Mouse (Mus musculus) ES-E14 (cell line): ENCODE data around the gene G3bp1. TPM values are rescaled to one million over a fixed set of nuclear protein-coding genes. Genes with fewer than 3 reads are reported as not detected.
A peak's percentile ranks its signal among the peaks of the same experiment; 100 is the strongest.

ENCODE experiments used
- DNase-seq: peaks from one replicate; pipeline ENCODE4 v3.0.0-alpha.2; 2013; ENCODE audit warnings: low read depth, low spot score
- H3K27ac ChIP-seq: 2 replicates; pipeline ENCODE4 v1.5.1; 2012; ENCODE audit warnings: low read depth, mild to moderate bottlenecking, low read length, moderate library complexity, mixed read lengths; ENCODE audit not compliant: poor library complexity, insufficient read depth, severe bottlenecking
- H3K36me3 ChIP-seq: 2 replicates; pipeline ENCODE4 v1.6.1; 2012; ENCODE audit warnings: mild to moderate bottlenecking, low read length, moderate library complexity, mixed read lengths; ENCODE audit not compliant: control insufficient read depth, poor library complexity, insufficient read depth, severe bottlenecking
- H3K4me1 ChIP-seq, 2 experiments: fragments of 150-350 bp in 1 of 2; sonication (generic) in 1 of 2; 2 replicates each; pipeline ENCODE4 v1.6.1; 2012; ENCODE audit warnings: low read length in 2 of 2, mild to moderate bottlenecking in 1 of 2, mixed read lengths in 1 of 2; ENCODE audit not compliant: control insufficient read depth in 2 of 2, insufficient read depth in 2 of 2, poor library complexity in 1 of 2
- H3K4me3 ChIP-seq, 2 experiments: fragments of 150-350 bp in 1 of 2; sonication (generic) in 1 of 2; 2 replicates each; pipeline ENCODE4 v1.5.1; 2012; ENCODE audit warnings: low read length in 2 of 2, low read depth in 1 of 2, mild to moderate bottlenecking in 1 of 2, mixed read lengths in 1 of 2; ENCODE audit not compliant: insufficient read depth in 1 of 2, poor library complexity in 1 of 2, severe bottlenecking in 1 of 2
- H3K9ac ChIP-seq: 2 replicates; pipeline ENCODE4 v1.6.1; 2012; ENCODE audit warnings: low read depth, mild to moderate bottlenecking, low read length, mixed read lengths; ENCODE audit not compliant: poor library complexity, insufficient read depth, severe bottlenecking
- H3K9me3 ChIP-seq: fragments of 150-350 bp; sonication (generic); 2 replicates; pipeline ENCODE4 v1.6.1; 2012; ENCODE audit warnings: low read depth, mild to moderate bottlenecking, low read length; ENCODE audit not compliant: control insufficient read depth, insufficient read depth
- CHD2 ChIP-seq: IDR thresholded peaks from 2 replicates; pipeline ENCODE4 v1.6.1; 2014; ENCODE audit warnings: mild to moderate bottlenecking, low read depth, low read length, inconsistent platforms
- HCFC1 ChIP-seq: IDR thresholded peaks from 2 replicates; pipeline ENCODE4 v1.6.1; 2012; ENCODE audit warnings: low read length, inconsistent platforms, borderline replicate concordance; ENCODE audit not compliant: insufficient read depth
- MAFK ChIP-seq: IDR thresholded peaks from 2 replicates; pipeline ENCODE4 v1.6.1; 2014; ENCODE audit warnings: mild to moderate bottlenecking, low read depth, low read length, inconsistent platforms; ENCODE audit not compliant: insufficient read depth
- ZC3H11A ChIP-seq: IDR thresholded peaks from 2 replicates; pipeline ENCODE4 v1.6.1; 2012; ENCODE audit warnings: low read depth, mild to moderate bottlenecking, inconsistent platforms, low read length, borderline replicate concordance
- ZNF384 ChIP-seq: IDR thresholded peaks from 2 replicates; pipeline ENCODE4 v1.6.1; 2012; ENCODE audit warnings: low read depth, low read length, inconsistent platforms
- in situ Hi-C, 2 experiments: fragments of 600-800 bp; cut with MboI; formaldehyde crosslinking; loops; one replicate each; pipeline ENCODE4 v1.15.1; 2025; ENCODE audit warnings: low sequenced_read_pairs in 2 of 2, inconsistent platforms in 1 of 2; ENCODE audit not compliant: unreplicated experiment in 2 of 2
- total RNA-seq: library from RNA; depleted of rRNA; stranded (reverse); fragments of 300-350 nt; gene quantifications from 2 replicates; pipeline ENCODE4 v1.2.3, GENCODE M21; 2012

The G3bp1 gene
- total RNA-seq, 1 experiment: 189 TPM

DNA sequence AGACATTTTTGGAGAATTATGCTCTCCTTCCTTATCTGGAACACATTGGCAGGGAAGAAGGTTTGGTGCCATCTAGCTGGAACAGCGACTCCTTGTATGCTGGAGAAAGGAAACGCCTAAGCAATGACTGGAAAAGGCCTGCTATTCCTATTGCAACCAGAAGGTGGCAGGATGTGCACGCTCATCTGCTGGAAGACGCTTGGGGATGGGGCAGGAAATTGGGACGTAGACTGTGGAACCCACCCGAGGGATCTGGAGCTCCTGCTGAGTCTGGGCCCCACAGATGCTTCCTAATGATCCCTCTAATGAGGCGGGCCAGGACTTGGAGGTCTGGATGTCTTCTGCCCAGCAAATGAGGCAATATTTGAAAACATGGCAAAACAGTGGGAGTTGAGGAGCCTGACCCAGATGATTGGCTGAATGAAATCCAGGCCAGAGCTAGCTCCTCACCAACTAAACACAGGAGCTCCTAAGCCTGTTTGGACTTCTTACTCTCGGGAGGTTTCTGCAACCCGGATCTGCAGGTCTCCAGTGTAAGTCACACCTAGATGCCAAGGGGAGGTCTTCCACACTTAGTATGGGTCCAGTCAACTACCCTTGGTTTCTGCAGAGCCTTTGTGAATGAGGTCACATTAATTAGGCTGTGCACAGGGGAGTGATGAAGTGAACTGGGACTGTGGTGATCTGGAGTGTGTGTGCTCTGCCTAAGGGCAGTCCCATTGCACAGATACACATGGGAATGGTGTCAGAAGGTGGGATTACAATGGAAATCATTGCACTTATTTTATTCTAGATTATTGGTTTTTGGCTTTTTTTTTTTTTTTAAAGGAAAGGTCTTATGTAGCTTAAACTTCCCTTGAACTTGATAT lies 49.6 kb downstream of the G3bp1 start:
- Histone ChIP-seq H3K9ac (peak overlapping the region; percentile 51; the same call in 1 of the 2 replicates), H3K27ac (no peak overlapping the region), H3K4me1 (no peaks in the 10 kb centered on the region; a peak in 1 of 4 replicates), H3K9me3 (no peaks in the 10 kb centered on the region), H3K36me3 (no peaks in the 10 kb centered on the region), H3K4me3 (no peak overlapping the region)
- TF ChIP-seq ZC3H11A: peak; percentile 84; the same call in 1 of the 2 replicates
- no peak for TF ChIP-seq MAFK
- in situ Hi-C loops: no loop called here
- DNase-seq: peak; percentile 63

DNA sequence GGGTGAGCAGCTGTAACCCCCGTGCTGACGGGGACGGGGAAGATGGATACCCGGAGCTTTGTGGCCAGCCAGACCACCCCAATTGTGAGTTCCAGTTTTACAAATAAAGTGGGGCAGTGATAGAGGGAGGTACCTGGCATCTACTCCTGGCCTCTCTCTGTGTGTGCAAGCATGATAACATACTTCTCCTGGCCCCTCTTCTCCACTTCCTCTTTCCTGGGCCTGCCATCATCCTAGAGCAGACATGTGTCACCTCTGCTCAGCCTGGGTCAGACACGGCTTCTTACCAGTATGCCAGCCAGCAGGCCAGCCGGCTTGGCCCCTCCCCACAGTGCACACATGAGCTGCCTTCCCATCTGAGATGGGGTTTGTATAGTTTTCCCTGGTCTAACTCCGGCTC lies 61.3 kb downstream of the G3bp1 start:
- TF ChIP-seq ZNF384: no peak
- no peak for TF ChIP-seq ZC3H11A
- no peak for TF ChIP-seq CHD2
- no peak for TF ChIP-seq HCFC1
- no peak for TF ChIP-seq MAFK
- H3K4me1 ChIP-seq: no peaks in the 10 kb centered on the region
- no peak for DNase-seq
- no peak overlapping the region for H3K4me3 ChIP-seq
- no peak overlapping the region for H3K27ac ChIP-seq
- H3K36me3 ChIP-seq: no peaks in the 10 kb centered on the region
- in situ Hi-C loops: no loop called here
- H3K9me3 ChIP-seq: no peaks in the 10 kb centered on the region
- H3K9ac ChIP-seq: no peak overlapping the region

DNA sequence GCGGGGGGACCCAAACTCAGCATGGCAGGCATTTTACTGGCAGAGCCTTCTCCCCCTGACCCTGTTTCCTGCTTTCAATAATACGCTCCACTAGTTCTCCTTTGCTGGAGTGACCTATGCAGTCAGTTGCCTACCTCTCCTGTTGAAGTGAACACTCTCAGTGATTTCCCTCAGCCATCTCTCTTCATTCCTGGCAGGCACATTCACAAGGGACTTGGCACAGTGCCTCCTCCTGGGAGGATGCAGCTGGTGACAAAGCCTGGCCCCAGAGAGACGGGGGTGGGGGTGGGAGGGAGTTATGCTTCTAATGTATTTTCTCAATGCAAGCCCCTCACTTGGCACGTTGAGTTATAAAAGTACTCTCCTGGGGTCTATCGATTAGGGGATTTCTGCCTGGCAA lies 63.9 kb downstream of the G3bp1 start:
- Histone ChIP-seq H3K4me1 (no peaks in the 10 kb centered on the region), H3K36me3 (no peaks in the 10 kb centered on the region), H3K9ac (no peak overlapping the region), H3K4me3 (no peak overlapping the region), H3K27ac (no peak overlapping the region), H3K9me3 (no peaks in the 10 kb centered on the region)
- DNase-seq: no peak
- in situ Hi-C loops: no loop called here
- TF ChIP-seq HCFC1 (no peak), CHD2 (no peak), ZC3H11A (no peak), ZNF384 (no peak), MAFK (no peak)

DNA sequence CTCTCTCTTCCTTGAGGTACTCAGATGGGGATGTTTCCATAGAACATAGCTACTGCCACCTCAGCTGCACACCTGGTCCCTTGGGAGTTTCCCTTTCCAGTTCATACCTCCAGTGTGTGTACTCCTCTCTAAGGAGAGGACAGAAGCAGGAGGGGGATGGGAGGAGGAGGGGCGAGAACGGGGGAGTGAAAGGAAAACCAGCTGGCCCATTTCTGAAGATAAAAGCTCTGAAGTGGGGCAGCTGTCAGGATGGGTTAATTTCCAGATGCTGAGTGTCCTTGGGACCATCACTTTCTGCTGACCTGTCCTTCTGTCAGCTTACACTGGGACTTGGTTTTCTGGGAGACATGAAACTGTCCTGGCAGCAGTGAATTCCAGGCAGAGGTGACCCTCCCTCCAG lies 65.3 kb downstream of the G3bp1 start:
- in situ Hi-C loops: no loop called here
- no peaks in the 10 kb centered on the region for H3K4me1 ChIP-seq
- no peaks in the 10 kb centered on the region for H3K36me3 ChIP-seq
- no peak overlapping the region for H3K27ac ChIP-seq
- TF ChIP-seq MAFK (no peak), HCFC1 (no peak), ZC3H11A (no peak), ZNF384 (no peak), CHD2 (no peak)
- no peak overlapping the region for H3K9ac ChIP-seq
- no peak for DNase-seq
- no peak overlapping the region for H3K4me3 ChIP-seq
- no peaks in the 10 kb centered on the region for H3K9me3 ChIP-seq
